Mouse (Mus musculus): ENCODE data around the gene Mbl1.

DNA sequence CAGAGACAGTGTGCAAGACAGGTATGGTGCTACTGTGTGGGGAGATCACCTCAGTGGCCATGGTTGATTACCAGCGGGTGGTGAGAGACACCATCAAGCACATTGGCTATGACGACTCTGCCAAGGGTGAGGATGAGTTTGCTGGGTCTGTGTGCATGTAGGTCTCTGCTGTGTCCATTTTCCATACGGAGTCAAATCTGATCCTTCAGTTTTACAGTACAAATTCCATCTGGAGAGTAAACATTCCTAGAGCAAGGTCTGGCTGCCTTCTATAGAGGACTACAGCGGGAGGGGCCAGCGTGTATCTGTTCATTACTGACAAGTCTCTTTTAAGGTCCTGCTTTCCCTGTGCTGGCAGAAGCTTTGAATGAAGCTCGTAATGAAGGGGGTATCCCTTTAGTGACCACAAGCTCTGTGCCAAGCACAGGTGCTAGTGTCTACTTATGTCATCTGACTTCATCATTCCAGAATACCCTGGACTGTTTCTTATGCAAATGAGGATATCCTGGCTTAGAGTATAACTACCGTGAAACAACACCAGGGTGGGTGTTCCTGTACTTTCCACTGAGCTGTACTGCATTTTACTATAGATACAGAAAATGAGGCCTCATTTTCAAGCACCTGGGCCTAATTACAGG is 40.1 kb upstream of the Mbl1 start:
- no peak for TF ChIP-seq GATA1 (IDR thresholded peaks at IDR 0.05; ENCODE audit: low read length)
- no peak for TF ChIP-seq TAL1 (IDR thresholded peaks at IDR 0.05; ENCODE audit: low read length)

All from erythroblast, embryonic 14.5 days (primary cell).